Mouse (Mus musculus) midbrain, embryonic 13.5 days (tissue): ENCODE data around the gene Cdc20b. TPM values are rescaled to one million over a fixed set of nuclear protein-coding genes. Genes with fewer than 3 reads are reported as not detected.
A peak's percentile ranks its signal among the peaks of the same experiment; 100 is the strongest.

ENCODE experiments used
- ATAC-seq: fragments of 200-750 bp; cut with Nextera tagmentation; 2 replicates; pipeline ENCODE4 v1.8.0; 2017; ENCODE audit warnings: mild to moderate bottlenecking, moderate TSS enrichment, moderate library complexity
- H3K27ac ChIP-seq: fragments of 300-500 bp; sonication (generic); 2 replicates; pipeline ENCODE4 v1.5.1; 2015; ENCODE audit warnings: inconsistent platforms, mild to moderate bottlenecking, moderate library complexity
- H3K27me3 ChIP-seq: fragments of 300-500 bp; sonication (generic); 2 replicates; pipeline ENCODE4 v1.6.1; 2015; ENCODE audit warnings: mild to moderate bottlenecking, inconsistent platforms
- H3K36me3 ChIP-seq: fragments of 300-500 bp; sonication (generic); 2 replicates; pipeline ENCODE4 v1.6.1; 2015; ENCODE audit warnings: mild to moderate bottlenecking, inconsistent platforms
- H3K4me1 ChIP-seq: fragments of 300-500 bp; sonication (generic); replicated peaks from 2 replicates; pipeline ENCODE4 v1.6.1; 2015; ENCODE audit warnings: inconsistent platforms
- H3K4me2 ChIP-seq: fragments of 300-500 bp; sonication (generic); replicated peaks from 2 replicates; pipeline ENCODE4 v1.6.1; 2015; ENCODE audit warnings: moderate library complexity, mild to moderate bottlenecking, inconsistent platforms
- H3K4me3 ChIP-seq: fragments of 300-500 bp; sonication (generic); replicated peaks from 2 replicates; pipeline ENCODE4 v1.5.1; 2015; ENCODE audit warnings: mild to moderate bottlenecking, inconsistent platforms
- H3K9ac ChIP-seq: fragments of 300-500 bp; sonication (generic); replicated peaks from 2 replicates; pipeline ENCODE4 v1.6.1; 2015; ENCODE audit warnings: mild to moderate bottlenecking, inconsistent platforms
- H3K9me3 ChIP-seq: fragments of 300-500 bp; sonication (generic); 2 replicates; pipeline ENCODE4 v1.6.1; 2016; ENCODE audit warnings: mild to moderate bottlenecking, inconsistent platforms
- WGBS: fragments of 180-500 bp; shearing (Covaris S2); methylation state at CpG from one replicate; pipeline ENCODE4 v1.1.7; 2015; 5-methylcytosine and 5-hydroxymethylcytosine counted together
- polyA plus RNA-seq: library from polyadenylated mRNA; unstranded; fragments of >200 nt; fragmentation: Nextera tagmentation; extraction: Ambion mirVana; gene quantifications from 2 replicates; pipeline ENCODE4 v1.2.1, GENCODE M21; 2015

Gene Cdc20b
- polyA plus RNA-seq, 1 experiment from 2014 or later: 0.35 TPM

- ATAC-seq: peak; percentile 80
- H3K27me3 ChIP-seq: peaks cover 43% of the 10 kb centered on the region
- H3K9ac ChIP-seq: peak overlapping the region; percentile 71
- peak overlapping the region; percentile 78 for H3K4me2 ChIP-seq
- peaks cover 32% of the 10 kb centered on the region for H3K4me1 ChIP-seq
- H3K9me3 ChIP-seq: no peaks in the 10 kb centered on the region
- under 1% methylated on average over 40 of the region's 40 CpGs for WGBS
- peak overlapping the region; percentile 82 for H3K27ac ChIP-seq
- no peaks in the 10 kb centered on the region for H3K36me3 ChIP-seq
- H3K4me3 ChIP-seq: peak overlapping the region; percentile 60
These were observed 2.9 kb upstream of the Cdc20b start for GRCm38 (mm10) chr13:113031792-113032571.

GRCm38 (mm10) chr13:113032831-113033230 is 2.1 kb upstream of the Cdc20b start:
- no peak overlapping the region; the same call in 1 of the 2 replicates for H3K4me2 ChIP-seq
- no peaks in the 10 kb centered on the region for H3K36me3 ChIP-seq
- no peaks in the 10 kb centered on the region for H3K9me3 ChIP-seq
- H3K9ac ChIP-seq: no peak overlapping the region
- no peak overlapping the region for H3K27ac ChIP-seq
- ATAC-seq: no peak
- H3K4me1 ChIP-seq: peaks cover 32% of the 10 kb centered on the region
- no peak overlapping the region; the same call in 1 of the 2 replicates for H3K4me3 ChIP-seq
- peaks cover 47% of the 10 kb centered on the region for H3K27me3 ChIP-seq

GRCm38 (mm10) chr13:113034271-113034886 is 532 bp upstream of the Cdc20b start:
- Histone ChIP-seq H3K27me3 (peaks cover 44% of the 10 kb centered on the region), H3K27ac (no peak overlapping the region), H3K9ac (peak overlapping the region; percentile 54; the same call in 1 of the 2 replicates), H3K4me1 (peaks cover 32% of the 10 kb centered on the region), H3K9me3 (no peaks in the 10 kb centered on the region), H3K36me3 (no peaks in the 10 kb centered on the region), H3K4me3 (peak overlapping the region; percentile 49), H3K4me2 (peak overlapping the region; percentile 85)
- 3% methylated on average over 11 of the region's 11 CpGs for WGBS
- ATAC-seq: no peak

- H3K4me3 ChIP-seq: peak overlapping the region; percentile 49
- no peaks in the 10 kb centered on the region for H3K9me3 ChIP-seq
- H3K9ac ChIP-seq: no peak overlapping the region
- H3K36me3 ChIP-seq: no peaks in the 10 kb centered on the region
- peaks cover 32% of the 10 kb centered on the region for H3K4me1 ChIP-seq
- peaks cover 38% of the 10 kb centered on the region for H3K27me3 ChIP-seq
- ATAC-seq: peak; percentile 83
- WGBS: 0% methylated on average over 4 of the region's 4 CpGs
- H3K27ac ChIP-seq: no peak overlapping the region
- H3K4me2 ChIP-seq: peak overlapping the region; percentile 85
These were observed 941 bp downstream of the Cdc20b start for GRCm38 (mm10) chr13:113035852-113036251.

GRCm38 (mm10) chr13:113044876-113045275 is 10.0 kb downstream of the Cdc20b start:
- H3K27ac ChIP-seq: no peak overlapping the region
- no peak for ATAC-seq
- no peaks in the 10 kb centered on the region for H3K9me3 ChIP-seq
- H3K4me3 ChIP-seq: peak overlapping the region; percentile 49
- peak overlapping the region; percentile 68 for H3K4me2 ChIP-seq
- WGBS: 79% methylated on average over 3 of the region's 3 CpGs
- no peaks in the 10 kb centered on the region for H3K27me3 ChIP-seq
- peaks cover 10% of the 10 kb centered on the region for H3K4me1 ChIP-seq
- H3K9ac ChIP-seq: no peak overlapping the region
- H3K36me3 ChIP-seq: no peaks in the 10 kb centered on the region

GRCm38 (mm10) chr13:113045458-113046110 is 10.7 kb downstream of the Cdc20b start:
- H3K4me2 ChIP-seq: peak overlapping the region; percentile 68
- no peaks in the 10 kb centered on the region for H3K27me3 ChIP-seq
- H3K4me1 ChIP-seq: peaks cover 10% of the 10 kb centered on the region
- 20% methylated on average over 18 of the region's 18 CpGs for WGBS
- H3K9ac ChIP-seq: peak overlapping the region; percentile 63
- H3K9me3 ChIP-seq: no peaks in the 10 kb centered on the region
- H3K36me3 ChIP-seq: no peaks in the 10 kb centered on the region
- no peak overlapping the region for H3K27ac ChIP-seq
- ATAC-seq: no peak
- H3K4me3 ChIP-seq: peak overlapping the region; percentile 49

GRCm38 (mm10) chr13:113046211-113046883 is 11.4 kb downstream of the Cdc20b start, which contains the start of gene Gpx8:
Gpx8 (minus strand) TSS chr13:113046410.
- Histone ChIP-seq H3K36me3 (no peaks in the 10 kb centered on the region), H3K4me1 (peaks cover 10% of the 10 kb centered on the region), H3K9ac (peak within 1 kb of the TSS; percentile 63), H3K4me2 (peak within 1 kb of the TSS; percentile 68), H3K27ac (no peak within 1 kb of the TSS), H3K4me3 (peak within 1 kb of the TSS; percentile 49), H3K9me3 (no peaks in the 10 kb centered on the region), H3K27me3 (no peaks in the 10 kb centered on the region)
- peak; percentile 91 for ATAC-seq
- WGBS: 6% methylated on average over 21 of the region's 21 CpGs

GRCm38 (mm10) chr13:113047018-113047417 is 12.1 kb downstream of the Cdc20b start:
- H3K4me2 ChIP-seq: no peak overlapping the region

GRCm38 (mm10) chr13:113047647-113048046 is 12.7 kb downstream of the Cdc20b start:
- peaks cover 10% of the 10 kb centered on the region for H3K4me1 ChIP-seq
- no peaks in the 10 kb centered on the region for H3K9me3 ChIP-seq
- H3K4me2 ChIP-seq: no peak overlapping the region
- ATAC-seq: no peak; the same call in 1 of the 2 replicates
- no peaks in the 10 kb centered on the region for H3K27me3 ChIP-seq
- WGBS: 78% methylated on average over 3 of the region's 3 CpGs
- H3K9ac ChIP-seq: no peak overlapping the region
- H3K4me3 ChIP-seq: no peak overlapping the region
- H3K27ac ChIP-seq: no peak overlapping the region
- no peaks in the 10 kb centered on the region for H3K36me3 ChIP-seq

More at GRCm38 (mm10) chr13:113047018-113047417, 12.1 kb downstream of the Cdc20b start:
- Histone ChIP-seq H3K4me3 (no peak overlapping the region), H3K27me3 (no peaks in the 10 kb centered on the region), H3K4me1 (peaks cover 10% of the 10 kb centered on the region), H3K9me3 (no peaks in the 10 kb centered on the region), H3K27ac (no peak overlapping the region), H3K36me3 (no peaks in the 10 kb centered on the region), H3K9ac (no peak overlapping the region)
- peak; percentile 76 for ATAC-seq

- ATAC-seq: no peak
- no peaks in the 10 kb centered on the region for H3K4me1 ChIP-seq
- no peaks in the 10 kb centered on the region for H3K27me3 ChIP-seq
- no peak overlapping the region for H3K4me2 ChIP-seq
- no peak overlapping the region for H3K9ac ChIP-seq
- H3K36me3 ChIP-seq: no peaks in the 10 kb centered on the region
- H3K4me3 ChIP-seq: no peak overlapping the region
- WGBS: 96% methylated on average over 8 of the region's 8 CpGs
- H3K9me3 ChIP-seq: no peaks in the 10 kb centered on the region
- H3K27ac ChIP-seq: no peak overlapping the region
These were observed 19.3 kb downstream of the Cdc20b start for GRCm38 (mm10) chr13:113054230-113054629.

- 37% methylated on average over 8 of the region's 8 CpGs for WGBS
- no peak overlapping the region for H3K27ac ChIP-seq
- ATAC-seq: no peak
- H3K9me3 ChIP-seq: no peaks in the 10 kb centered on the region
- no peak overlapping the region for H3K4me2 ChIP-seq
- H3K9ac ChIP-seq: no peak overlapping the region
- no peaks in the 10 kb centered on the region for H3K4me1 ChIP-seq
- no peaks in the 10 kb centered on the region for H3K27me3 ChIP-seq
- H3K36me3 ChIP-seq: no peaks in the 10 kb centered on the region
- no peak overlapping the region for H3K4me3 ChIP-seq
These were observed 20.9 kb downstream of the Cdc20b start for GRCm38 (mm10) chr13:113055826-113056225.
